Mouse (Mus musculus) gastrocnemius, postnatal 4 days (tissue): ENCODE measurements around the gene Rnf186. TPM values are rescaled to one million over a fixed set of nuclear protein-coding genes. Genes with fewer than 3 reads are reported as not detected.

Experiments
- DNase-seq, 2 experiments: peaks; one replicate each; pipeline ENCODE4 v3.0.0; 2021 to 2022; ENCODE audit warnings: low spot score in 2 of 2, mixed read lengths in 2 of 2
- total RNA-seq, 2 experiments: library from RNA; stranded (reverse); gene quantifications; 2 replicates each; pipeline ENCODE4 v1.2.3; 2021

The Rnf186 gene
- total RNA-seq, 2 experiments from 2014 or later = not detected

DNA sequence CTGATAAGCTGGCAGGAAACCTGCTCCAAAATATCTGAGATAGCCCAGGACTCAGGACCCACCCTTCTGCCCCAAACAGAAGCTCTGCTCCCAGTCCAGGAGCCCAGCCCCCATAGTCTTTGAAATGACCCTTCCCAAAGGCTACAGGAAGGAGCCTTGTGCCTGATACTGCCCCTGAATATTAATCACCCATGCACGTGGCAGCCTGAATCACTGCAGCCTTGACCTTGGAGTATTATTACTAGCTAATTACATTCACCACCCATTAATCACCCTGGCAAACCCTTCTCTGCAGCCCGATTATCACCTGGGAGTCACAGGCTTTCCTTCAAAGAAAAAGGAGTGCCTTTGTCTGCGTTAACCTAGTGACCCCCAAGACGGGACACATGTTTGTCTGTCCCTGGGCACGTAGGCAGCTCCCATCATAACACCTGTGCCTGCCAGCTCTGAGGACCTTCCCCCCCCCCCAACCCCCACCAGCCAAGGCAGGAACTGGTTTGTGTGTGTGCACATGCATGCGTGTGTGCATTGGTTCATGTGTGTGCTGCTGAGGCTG, 41.1 kb downstream of the Rnf186 start:
- no peak for DNase-seq

DNA sequence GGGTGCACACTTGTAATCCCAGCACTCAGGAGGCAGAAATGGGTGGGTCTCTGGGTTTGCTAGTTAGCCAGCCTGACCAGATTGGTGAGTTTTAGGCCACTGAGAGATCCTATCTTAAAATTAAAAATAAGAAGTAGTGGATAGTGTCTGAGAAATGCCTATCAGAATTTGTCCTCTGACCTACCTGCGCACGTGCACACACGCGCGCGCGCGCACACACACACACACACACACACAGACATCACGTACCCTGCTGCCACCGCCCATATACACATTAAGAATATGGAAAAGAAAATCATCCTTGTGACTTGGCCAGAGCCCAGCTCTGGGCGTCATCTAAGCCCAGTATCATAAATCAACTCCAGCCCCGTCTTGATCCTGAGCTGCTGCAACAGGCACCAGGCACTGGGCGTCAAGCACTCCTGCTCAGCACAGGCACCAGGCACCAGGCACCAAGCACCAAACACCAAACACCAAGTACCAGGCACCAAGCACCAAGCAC, 44.3 kb downstream of the Rnf186 start:
- no peak for DNase-seq

DNA sequence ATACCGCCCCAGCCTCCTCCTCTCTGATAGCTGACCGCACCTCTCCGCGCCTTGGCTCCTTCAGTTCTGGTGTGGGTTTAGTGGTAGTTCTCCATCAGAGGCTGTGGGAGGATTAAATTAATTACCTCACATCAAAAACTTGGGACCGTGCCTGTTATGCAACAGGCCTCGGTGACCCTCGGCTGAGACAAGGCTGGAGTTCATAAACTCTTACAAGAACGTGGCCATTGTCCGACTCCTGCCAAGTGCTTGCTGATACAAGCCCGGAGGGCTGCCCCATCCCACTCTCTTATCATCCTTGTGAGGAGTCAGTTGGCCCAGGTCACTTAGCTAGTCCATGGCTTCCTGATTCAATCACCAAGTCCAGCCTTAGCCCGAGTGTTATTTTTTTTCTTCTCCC, 46.4 kb downstream of the Rnf186 start:
- no peak for DNase-seq

DNA sequence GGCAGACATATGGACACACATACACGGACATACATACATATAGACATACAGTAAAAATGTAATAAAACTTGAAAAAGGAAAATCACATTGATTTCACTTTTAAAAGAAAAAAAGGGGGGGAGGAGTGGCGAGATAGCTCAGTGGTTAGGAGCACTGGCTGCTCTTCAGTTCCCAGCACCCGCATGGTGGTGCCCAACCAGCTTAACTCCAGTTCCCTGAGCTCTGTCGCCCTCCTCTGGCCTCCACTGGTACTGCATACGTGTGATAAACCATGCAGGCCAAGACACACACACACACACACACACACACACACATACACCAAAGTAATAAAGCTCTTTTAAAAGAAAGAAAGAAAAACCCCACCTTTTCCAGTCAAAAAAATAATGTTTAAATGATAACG, 47.9 kb downstream of the Rnf186 start:
- DNase-seq = no peak

Other genes starting within 250 kb of the Rnf186 start
- under 1 TPM; 0.16 to 0.39 TPM for gene Pla2g2c, start 242.3 kb upstream of the Rnf186 start, total RNA-seq
- under 1 TPM; 0.52 to 0.54 TPM for gene Ubxn10, start 229.9 kb upstream of the Rnf186 start, total RNA-seq
- not detected for gene Pla2g2f, start 209.5 kb upstream of the Rnf186 start, total RNA-seq
- not detected for gene Pla2g2d, start 191.4 kb upstream of the Rnf186 start, total RNA-seq
- gene Pla2g5, start 103.6 kb upstream of the Rnf186 start, total RNA-seq = 1 to 10 TPM; 2.0 to 4.3 TPM
- not detected for gene Gm13030, start 93.1 kb upstream of the Rnf186 start, total RNA-seq
- gene Pla2g2e, start 89.2 kb upstream of the Rnf186 start, total RNA-seq = not detected
- 1 to 10 TPM; 6.8 to 7.2 TPM for gene Otud3, start 53.2 kb upstream of the Rnf186 start, total RNA-seq
- gene Tmco4, start 5.8 kb downstream of the Rnf186 start, total RNA-seq = 1 to 10 TPM; 3.7 to 5.5 TPM
- gene Htr6, start 108.5 kb downstream of the Rnf186 start, total RNA-seq = not detected
- 10 to 100 TPM; 68.5 to 74.4 TPM for gene Nbl1, start 125.9 kb downstream of the Rnf186 start, total RNA-seq
- 100 to 1,000 TPM; 344 to 382 TPM for gene Minos1, start 164.0 kb downstream of the Rnf186 start, total RNA-seq
- gene Capzb, start 225.8 kb downstream of the Rnf186 start, total RNA-seq = 100 to 1,000 TPM; 445 to 463 TPM